Mouse (Mus musculus) cerebellum, adult 9-11 months (tissue): ENCODE data around the gene Serpinb1a.
A peak's percentile ranks its signal among the peaks of the same experiment; 100 is the strongest.
"Not testable (repeated sequence)": the region's sequence is repeated elsewhere in the genome, so short reads cannot be mapped to it uniquely, and the experiment has no call there.

Experiments
- DNase-seq: peaks from one replicate; pipeline ENCODE4 v3.0.0; 2022

Serpinb1a gene

DNA sequence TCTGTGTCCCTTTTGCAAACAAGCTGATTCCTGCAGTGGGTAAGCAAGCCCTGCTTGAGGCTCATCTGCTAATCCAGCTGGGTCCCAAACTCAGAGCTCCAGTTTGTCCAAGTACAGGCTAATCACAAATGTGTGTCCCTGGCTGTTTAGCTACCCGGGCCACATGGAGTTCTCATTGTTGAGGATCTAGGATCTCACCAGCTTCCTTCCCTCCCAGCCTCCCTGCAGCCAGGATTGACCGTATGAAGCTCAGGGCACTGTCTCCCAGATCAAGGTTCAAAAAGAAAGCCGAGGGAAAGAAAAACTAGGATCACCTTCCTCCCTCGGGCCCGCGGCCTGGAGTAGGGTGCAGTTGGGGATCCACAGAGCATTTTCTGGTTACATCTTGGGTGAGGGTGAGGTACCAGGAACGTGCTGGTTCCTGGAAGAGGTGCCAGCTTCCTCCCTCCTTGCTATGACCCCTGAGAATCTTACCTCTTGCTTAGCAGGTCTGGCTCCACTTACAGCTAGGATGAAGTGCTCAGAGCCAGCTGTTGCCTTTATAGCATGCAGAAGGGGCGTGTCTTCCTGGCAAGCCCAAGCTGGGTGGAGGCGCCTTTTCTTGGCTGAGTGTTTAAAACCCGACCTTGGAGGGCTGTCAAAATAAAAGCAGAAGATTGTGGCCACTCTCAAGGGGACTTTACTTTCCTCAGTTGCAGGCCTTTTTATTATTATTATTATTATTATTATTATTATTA, at the start of gene Serpinb1a:
TSS of gene Serpinb1a (minus strand) at position 518 of the 737 bp plus-strand sequence.
- DNase-seq, result no peak

DNA sequence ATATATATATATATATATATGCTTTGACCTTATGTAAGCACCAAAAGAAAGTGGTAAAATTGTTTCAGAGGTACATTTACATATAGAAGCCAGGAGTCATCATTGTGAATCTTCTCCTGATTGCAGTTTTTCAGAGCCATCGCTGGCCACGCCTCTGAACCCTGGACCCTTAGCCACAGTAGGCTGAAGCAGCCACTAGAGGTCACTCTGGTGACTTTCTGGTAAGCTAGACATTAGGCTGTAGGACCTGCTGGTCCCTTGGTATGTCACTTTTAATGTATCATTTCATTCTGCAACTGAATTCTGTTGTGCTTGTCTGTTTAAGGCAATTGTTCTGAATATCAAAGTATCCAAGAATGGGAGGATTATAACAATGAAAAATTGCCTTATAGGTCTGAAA, 49.7 kb upstream of the Serpinb1a start:
- no peak for DNase-seq

DNA sequence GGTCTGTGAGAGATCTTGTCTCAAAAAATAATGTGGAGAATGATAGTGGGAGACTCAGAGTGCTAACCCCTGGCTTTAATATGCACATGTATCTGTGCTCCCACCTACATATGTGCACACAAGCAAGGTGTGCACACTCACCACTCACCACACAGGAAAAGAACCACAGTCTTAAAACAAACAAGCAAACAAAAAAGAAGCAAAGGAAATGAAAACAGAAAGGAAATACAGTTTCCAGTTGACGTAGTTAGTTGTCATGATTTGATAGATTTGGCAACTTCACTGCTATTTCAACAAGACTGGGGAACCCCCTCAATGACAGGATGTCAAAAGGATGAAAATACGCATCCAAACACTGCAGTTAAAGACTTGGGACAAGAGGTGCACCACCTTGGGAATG, 48.1 kb upstream of the Serpinb1a start:
- not testable (repeated sequence) for DNase-seq

DNA sequence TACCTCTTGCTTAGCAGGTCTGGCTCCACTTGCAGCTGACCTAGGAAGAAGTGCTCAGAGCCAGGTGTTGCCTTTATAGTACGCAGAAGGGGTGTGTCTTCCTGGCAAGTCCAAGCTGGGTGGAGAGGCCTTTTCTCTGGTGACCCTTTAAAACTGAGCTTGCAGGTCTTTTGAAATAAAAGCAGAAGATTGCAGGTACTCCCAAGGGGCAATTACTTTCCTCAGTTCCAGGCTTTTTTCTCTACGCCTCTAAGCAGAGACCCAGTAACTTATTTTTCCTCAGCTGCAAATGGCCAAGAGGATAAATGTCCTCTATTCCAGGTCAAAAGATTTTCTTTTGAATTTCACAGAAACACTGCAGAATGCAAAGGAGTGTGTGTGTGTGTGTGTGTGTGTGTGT, 47.1 kb upstream of the Serpinb1a start, which contains the start of gene Serpinb1c:
TSS of gene Serpinb1c (minus strand) at position 101 of the 400 bp plus-strand sequence.
- no peak for DNase-seq

DNA sequence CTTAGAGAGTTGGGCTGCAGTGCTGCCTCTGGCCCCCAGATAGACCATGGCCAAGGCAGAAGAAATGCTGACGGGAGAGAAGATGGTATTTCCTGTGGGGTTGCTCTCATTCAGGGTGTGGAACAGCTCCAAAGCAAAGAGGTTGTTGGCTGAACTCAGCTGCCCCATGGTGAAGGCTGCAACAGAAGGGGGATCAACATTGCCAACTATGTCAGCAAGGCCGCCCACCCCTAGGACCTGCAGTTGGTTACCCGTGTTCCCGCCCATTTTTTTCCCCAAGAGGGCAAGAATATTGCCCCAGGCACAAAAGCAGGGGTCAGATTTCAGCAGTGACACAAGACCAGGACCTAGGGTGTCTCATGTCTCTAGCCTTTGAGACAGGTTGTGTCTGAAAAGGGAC, 45.9 kb upstream of the Serpinb1a start:
- DNase-seq, result no peak

DNA sequence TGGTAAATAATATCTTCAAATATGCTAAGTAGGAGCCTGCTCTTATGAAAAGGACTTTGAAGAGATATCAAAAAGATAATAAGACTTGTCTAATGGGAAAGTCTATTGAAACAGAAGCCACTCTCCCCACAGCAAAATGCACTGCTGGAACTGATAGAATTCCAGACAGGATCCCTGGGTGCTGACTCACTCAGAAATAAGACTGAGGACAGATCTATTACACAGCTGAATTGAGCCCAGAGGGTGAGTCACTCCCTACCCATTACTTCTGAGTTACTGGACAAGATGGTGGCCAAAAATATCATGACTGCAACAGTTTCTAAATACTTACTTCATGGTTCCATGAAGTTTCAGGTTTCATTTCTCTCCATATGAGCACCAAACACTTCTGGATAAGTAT, 33.8 kb upstream of the Serpinb1a start:
- DNase-seq, result no peak

DNA sequence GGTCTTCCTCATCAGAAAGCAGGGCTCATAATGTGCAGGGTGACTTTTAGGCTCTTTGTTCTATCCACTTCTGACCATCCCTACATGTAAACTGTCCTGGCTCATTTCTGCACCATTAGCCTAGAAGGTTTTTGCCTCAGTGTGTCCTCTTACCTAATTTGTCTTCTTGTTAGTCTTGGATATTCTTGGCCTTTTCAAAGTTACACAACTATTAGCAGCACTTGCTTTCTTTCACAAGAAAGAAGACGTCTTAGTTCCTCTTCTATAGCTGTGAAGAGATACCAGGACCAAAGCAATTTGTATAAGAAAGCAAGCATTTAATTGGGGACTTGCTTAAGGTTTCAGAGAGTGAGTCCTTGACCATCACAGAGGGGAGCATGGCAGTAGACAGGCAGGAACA, 22.9 kb upstream of the Serpinb1a start:
- no peak for DNase-seq

DNA sequence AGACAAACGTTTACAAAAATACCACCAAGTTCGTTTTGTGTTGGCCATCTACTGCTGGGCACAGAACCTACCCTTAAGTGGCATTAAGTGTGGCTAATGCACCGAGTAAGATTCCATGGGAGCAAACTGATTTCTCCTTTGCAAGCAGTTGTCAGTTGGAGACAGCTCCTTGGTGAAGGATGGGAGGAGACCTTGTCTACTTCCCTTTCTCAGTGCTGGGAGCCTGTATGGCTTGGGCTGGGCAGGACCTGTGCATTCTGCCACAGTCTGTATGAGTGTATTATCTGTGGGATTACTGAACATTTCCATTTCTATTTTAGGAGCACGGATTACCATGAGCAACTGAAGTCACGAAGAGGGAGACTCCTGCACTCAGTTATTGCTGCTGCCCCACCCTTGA, 17.9 kb upstream of the Serpinb1a start:
- DNase-seq, result no peak

DNA sequence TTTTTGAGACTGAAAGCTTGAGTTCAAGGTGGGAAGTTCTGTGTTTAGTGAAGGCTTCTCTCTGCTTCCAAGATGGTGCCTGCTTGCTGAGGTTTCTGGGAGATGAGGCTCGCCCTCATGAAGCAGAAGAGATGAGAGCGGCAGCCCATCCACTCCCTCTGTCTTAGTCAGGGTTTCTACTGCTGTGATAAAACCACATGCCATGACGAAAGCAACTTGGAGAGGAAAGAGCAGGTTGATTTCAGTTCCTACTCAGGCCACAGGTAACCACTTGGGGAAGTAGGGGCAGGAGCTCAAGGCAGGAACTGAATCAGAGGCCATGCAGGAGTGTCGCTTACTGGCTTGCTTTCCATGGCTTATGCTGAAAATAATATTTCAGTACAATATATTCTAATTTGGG, 17.2 kb upstream of the Serpinb1a start:
- DNase-seq, result not testable (repeated sequence)

DNA sequence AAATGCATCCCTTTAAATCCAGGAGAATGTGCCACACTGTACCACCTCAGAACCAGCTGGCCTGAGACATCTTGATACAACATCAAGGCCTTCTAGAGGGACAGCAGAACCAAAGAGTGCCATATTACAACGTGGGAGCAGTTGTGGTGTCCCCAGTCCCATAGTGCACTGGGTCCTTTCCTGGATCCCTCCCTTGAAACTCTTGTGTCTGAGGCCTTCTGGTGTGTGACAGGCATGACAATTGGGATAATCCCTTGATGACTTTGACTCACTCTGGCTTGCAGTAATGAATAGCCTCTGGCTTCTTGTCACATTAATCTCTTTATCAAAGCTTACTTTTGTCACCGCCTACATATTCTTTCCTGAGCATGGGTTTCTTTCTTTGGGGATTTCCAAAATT, 16.0 kb upstream of the Serpinb1a start:
- no peak for DNase-seq

DNA sequence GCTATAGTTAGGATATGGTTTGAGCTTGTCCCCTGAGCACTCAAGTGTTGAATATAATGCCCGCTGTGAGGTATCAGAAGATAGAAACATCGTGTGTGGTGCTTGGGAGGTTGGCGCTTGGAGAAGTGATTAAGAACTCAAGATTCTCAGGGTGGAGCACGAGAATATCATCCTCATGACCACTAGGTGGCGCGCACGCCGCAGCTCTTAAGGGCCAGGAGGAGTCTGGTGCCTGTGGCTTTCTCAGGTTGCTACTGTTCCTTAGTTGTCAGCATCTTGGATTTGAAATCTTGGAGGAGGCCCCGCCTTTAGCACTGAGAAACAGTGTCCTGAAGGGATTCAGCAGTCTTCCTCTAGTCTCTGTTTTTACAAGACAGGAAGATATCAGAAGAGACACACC, 15.5 kb upstream of the Serpinb1a start:
- DNase-seq, result peak; percentile 41

DNA sequence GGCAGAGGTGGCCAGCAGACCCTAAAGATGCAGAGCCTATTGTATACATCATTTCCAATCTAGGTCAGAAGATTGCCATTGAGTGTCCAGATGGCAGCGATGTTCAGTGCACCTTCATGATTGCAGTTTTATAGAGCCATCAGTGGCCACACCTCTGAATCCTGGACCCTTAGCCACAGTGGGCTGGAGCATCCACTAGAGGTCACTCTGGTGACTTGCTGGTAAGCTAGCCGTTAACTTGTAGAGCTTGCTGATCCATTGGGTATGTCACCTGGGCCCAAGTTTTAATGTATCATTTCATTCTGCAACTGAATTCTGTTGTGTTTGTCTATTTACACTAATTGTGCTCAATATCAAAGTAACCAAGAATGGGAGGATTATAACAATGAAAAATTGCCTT, 14.6 kb upstream of the Serpinb1a start:
- no peak for DNase-seq

DNA sequence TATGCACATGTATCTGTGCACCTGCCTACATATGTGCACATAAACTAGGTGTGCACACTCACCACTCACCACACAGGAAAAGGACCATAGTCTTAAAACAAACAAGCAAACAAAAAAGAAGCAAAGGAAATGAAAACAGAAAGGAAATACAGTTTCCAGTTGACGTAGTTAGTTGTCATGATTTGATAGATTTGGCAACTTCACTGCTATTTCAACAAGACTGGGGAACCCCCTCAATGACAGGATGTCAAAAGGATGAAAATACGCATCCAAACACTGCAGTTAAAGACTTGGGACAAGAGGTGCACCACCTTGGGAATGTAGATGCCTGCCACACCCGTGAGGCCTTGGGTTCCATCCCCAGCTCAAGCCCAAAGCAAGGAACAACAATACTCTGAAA, 13.5 kb upstream of the Serpinb1a start:
- not testable (repeated sequence) for DNase-seq

DNA sequence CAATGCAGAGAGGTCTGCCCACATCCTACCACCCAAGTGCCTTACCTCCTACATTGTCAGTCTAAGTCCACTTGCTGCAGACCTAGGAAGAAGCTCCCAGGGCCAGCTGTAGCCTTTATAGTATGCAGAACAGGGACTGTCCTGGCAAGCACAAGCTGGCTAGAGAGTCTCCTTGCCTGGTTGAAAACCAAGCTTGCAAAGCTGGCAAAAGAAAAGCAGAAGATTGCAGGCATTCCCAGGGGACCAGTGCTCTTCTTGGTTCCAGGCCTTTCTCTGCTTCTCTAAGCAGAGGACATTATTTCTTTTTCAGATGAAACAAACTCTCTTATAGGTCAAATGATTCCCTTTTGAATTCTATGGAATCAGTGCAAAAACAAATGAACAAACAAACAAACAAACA, 12.5 kb upstream of the Serpinb1a start:
- DNase-seq, result no peak

DNA sequence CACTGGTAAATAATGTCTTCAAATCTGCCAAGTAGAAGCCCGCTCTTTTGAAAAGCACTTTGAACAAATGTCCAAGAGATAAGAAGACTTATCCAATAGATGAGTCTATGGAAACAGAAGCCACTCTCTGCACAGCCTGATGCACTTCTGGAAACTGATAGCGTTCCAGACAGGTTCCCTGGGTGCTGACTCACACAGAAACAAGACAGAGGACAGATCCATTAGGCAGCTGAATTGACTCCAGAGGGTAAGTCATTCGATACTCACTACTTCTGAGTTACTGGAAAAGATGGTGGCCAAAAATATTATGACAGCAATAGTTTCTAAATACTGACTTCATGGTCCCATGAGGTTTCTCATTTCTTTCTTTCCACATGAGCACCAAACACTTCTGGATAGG, 9.8 kb upstream of the Serpinb1a start:
- no peak for DNase-seq

DNA sequence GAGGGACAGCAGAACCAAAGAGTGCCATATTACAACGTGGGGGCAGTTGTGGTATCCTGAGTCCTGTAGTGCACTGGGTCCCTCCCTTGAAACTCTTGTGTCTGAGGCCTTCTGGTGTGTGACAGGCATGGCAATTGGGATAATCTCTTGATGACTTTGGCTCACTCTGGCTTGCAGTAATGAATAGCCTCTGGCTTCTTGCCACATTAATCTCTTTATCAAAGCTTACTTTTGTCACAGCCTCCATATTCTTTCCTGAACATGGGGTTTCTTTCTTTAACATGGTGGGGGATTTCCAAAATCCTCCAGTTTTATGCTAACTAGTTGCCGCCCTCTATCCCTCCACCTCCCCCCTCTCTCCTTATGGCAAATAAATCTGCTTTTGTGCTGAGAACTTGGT, 2.1 kb upstream of the Serpinb1a start:
- no peak for DNase-seq

DNA sequence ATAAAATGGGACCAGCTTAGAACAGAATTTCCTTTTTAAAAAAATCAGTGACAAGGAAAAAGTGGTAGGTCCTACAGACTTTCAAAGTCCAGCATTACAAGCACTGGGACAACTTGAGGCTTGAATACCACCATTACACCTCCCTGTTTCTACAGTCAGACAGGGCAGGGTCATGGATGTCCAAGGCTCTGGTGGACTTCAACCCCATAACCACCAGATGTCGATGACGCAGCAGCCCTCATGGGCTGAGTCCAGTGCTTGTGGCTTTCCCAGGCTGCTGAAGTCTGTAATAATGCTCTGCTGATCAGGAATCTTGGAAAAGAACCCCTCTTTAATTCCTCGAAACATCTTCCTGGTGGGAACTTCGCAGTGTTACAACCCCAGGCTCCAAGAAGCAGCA, 1.6 kb upstream of the Serpinb1a start:
- DNase-seq, result no peak

DNA sequence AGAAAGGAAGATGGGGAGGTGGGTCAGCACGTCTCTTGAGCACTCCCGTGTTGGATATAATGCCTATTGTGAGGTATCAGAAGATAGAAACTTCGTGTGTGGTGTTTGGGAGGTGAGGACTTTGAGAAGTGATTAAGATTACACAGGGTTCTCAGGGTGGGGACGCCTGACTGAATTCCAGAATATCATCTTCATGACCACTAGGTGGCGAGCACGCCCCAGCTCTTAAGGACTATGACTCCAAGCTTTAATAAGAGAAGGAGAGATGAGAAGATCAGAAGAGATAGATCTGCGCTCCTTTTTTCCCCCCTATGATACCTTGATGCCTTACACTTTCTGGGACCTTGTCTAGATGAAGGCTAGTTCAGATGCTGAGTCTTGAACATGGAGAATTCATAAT, 982 bp upstream of the Serpinb1a start:
- peak; percentile 15 for DNase-seq

DNA sequence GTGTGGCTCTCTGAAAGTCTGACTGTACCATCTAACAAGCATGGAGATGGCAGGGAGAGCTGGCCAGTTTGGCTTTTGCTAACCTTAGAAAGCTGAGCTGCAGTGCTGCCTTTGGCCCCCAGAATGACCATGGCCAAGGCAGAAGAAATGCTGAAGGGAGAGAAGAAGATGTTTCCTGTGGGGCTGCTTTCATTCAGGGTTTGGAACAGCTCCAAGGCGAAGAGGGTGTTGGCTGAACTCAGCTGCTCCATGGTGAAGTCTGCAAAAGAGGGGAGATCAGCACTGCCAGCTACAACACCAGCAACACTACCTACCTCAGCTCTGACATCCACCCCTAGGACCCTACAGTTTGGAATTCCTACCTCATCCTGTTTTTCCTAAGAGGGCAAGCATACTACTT, 829 bp downstream of the Serpinb1a start:
- no peak for DNase-seq

DNA sequence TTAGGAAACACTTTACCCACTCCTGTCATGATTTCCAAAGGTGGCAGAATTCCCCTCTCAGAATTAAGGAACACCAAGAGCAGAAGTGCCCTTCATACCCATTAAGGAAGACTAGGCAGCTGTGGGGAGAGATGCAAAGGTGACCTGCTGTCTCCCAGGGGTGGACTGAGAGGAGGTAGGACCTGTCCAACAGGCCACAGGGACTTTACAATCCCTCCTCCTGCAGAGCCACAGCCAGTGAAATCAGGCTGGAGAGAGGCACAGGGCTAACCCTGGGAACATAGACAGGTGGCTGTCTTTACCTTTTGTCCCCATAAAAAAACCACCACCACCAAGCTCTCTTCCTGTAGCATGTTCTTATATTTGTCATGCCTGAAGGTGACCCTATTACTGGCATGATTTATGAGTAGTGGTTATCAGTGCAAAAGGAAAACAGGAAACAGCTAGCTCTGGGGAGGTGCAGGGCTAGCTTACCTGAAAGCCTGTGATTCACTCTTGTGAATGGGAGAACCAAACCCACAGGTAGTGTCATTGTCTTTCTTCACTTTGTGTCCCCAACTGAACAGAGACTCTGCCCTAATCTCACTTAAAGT, 1.4 kb downstream of the Serpinb1a start:
- no peak for DNase-seq

DNA sequence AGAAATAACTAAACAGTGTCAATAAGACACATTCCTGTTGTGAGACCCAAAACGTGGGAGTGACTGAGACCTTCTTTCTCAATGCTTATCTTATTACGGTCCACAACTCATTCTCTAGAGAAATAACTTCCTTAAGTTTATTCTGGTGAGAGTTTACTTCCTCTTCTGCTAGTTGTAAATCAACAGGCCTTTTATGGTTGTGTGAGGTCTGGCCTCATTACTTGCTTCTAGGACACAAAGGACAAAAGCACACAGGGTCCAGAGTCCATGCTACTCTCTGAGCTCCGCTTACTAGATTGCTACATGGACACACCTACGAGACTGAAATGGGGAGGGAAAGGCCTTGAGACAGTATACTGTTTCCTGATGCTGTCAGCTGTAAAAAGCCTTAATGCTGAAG, 1.9 kb downstream of the Serpinb1a start:
- no peak for DNase-seq

DNA sequence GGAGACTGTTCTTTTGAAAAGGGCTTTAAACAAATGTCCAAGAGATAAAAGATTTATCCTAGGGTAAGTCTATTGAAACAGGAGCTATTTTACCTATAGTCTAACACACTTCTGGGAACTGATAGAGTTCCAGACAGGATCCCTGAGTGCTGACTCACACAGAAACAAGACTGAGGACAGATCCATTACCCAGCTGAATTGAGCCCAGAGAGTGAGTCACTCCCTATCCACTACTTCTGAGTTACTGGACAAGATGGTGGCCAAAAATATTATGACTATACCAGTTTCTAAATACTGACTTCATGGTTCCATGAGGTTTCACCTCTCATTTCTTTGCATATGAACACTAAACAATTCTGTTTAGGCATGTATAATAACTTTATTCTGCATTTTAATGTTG, 4.8 kb downstream of the Serpinb1a start:
- no peak for DNase-seq

DNA sequence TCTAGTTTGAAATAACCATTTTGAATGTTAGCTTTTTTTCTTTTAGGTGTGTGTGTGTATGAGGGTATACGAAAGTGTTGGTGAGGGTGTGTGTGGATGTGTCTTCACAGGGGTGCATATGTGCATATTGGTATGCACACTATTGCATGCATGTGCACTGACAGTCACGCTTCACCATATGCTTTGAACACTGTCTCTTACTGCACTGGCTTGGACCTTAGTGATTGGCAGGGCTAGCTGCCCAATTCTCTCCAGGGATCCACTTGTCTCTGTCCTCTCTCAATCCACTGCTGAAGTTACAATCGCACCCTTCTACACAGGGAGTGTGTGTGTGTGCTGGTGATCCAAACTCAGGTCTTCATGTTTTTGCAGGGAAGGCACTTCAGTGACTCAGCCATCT, 9.6 kb downstream of the Serpinb1a start:
- no peak for DNase-seq

DNA sequence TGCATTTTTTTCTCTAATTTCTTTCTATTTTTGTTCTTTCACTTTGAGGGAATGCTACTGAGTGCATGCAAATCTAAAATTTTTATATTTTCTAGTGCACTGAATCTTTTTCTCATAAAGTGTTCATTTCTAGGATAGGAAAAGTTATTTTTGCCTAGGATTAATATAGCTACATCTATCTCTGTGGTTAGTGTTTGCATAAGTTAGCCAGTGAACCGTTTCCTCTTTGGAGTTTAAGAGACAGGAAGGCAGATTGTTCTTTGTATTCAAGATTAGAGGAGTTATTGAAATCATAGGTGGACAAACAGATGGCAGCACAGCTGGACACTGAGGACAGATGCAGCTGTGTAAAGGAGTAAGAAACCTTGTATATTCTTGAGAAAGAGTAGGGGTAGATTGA, 11.7 kb downstream of the Serpinb1a start:
- DNase-seq, result no peak

DNA sequence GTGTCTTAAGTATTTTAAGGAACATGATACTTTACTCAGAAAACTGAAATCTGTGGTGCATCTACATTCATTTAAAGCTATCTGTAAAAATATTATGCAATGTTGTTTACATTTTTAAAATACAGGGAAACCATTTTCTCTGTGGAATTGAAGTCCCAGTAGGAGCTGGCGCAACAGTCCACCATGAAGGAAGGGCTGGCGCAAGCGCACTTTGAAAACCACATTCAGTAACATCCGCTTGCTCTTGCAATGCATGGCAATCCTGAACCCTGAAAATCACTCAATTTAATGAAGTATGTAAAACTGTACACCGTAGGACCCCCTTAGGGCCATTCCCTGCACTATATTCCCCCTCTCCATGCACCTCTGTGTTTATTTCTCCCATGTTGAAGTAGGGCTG, 16.5 kb downstream of the Serpinb1a start:
- DNase-seq, result no peak
